Mouse (Mus musculus): ENCODE results near the gene Pla2g3. TPM values are rescaled to one million over a fixed set of nuclear protein-coding genes. Genes with fewer than 3 reads are reported as not detected.

Gene Pla2g3
- total RNA-seq, 2 experiments from 2014 or later: 0.10 to 0.22 TPM

- intact Hi-C loops (cut with DNase I): loop anchor here (5.0 kb wide), 1 partner anchor 84 kb away; no protein-coding TSS in a partner anchor
- DNase-seq: peak in 1 of 2 experiments; percentile 11
These were observed 30.0 kb downstream of the Pla2g3 start for GRCm38 (mm10) chr11:3517846-3518732.

- intact Hi-C loops (cut with DNase I): loop anchor here (5.0 kb wide), 1 partner anchor 83 kb away; no protein-coding TSS in a partner anchor
These were observed 31.1 kb downstream of the Pla2g3 start for GRCm38 (mm10) chr11:3519051-3519726.

GRCm38 (mm10) chr11:3519756-3520398 lies 31.8 kb downstream of the Pla2g3 start:
- intact Hi-C loops (cut with DNase I): loop anchor here (5.0 kb wide), 1 partner anchor 82 kb away; no protein-coding TSS in a partner anchor
- no peak for DNase-seq

More at GRCm38 (mm10) chr11:3519051-3519726, 31.1 kb downstream of the Pla2g3 start:
- DNase-seq: no peak

- intact Hi-C loops (cut with DNase I): no loop called here
- peak in 1 of 2 experiments; percentile 7 for DNase-seq
These were observed 32.8 kb downstream of the Pla2g3 start for GRCm38 (mm10) chr11:3520919-3521318.

DNA sequence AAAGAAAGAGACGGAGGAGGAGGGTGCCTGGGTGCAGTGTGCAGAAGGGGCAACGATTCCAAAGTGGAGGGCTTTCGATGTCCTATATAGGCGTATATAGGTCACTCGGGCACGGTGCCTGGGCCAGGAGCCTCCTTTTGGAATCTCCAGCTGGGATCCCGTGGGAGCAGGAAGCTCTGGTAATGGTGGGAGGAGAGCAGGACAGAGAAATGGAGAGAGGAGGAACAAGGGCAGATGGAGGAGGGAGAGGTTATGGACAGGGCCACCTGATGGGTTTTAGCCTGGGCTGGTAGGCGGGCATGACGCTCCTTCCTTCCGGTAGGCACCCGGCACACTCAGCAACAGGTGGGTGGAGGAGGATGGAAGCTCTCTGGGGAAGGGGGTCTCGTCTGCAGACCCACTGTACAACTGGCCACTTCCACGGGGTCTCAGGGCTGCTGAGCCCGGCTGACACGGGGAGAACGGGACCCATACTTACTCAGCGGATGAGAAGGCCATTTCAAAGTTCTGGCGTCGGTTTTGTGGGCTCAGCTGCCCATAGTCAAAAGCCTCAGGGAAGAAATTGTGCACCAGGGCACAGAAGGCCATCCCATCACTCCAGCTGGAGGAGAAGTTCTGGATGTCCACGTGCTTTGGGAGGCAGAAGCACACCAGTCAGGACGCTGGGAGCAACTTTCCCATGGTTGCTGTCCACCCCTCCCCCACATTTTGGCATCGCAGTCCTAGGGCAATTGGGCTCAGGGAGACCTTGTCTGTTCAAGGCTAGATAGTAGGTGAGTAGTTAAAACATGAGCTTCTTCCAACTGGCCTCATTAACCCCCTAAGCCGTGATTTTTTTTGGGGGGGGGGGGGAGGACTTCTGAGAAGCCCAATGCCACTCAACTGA lies 33.5 kb downstream of the Pla2g3 start:
- DNase-seq: peak in 1 of 2 experiments; percentile 16
- intact Hi-C loops (cut with DNase I): no loop called here

DNA sequence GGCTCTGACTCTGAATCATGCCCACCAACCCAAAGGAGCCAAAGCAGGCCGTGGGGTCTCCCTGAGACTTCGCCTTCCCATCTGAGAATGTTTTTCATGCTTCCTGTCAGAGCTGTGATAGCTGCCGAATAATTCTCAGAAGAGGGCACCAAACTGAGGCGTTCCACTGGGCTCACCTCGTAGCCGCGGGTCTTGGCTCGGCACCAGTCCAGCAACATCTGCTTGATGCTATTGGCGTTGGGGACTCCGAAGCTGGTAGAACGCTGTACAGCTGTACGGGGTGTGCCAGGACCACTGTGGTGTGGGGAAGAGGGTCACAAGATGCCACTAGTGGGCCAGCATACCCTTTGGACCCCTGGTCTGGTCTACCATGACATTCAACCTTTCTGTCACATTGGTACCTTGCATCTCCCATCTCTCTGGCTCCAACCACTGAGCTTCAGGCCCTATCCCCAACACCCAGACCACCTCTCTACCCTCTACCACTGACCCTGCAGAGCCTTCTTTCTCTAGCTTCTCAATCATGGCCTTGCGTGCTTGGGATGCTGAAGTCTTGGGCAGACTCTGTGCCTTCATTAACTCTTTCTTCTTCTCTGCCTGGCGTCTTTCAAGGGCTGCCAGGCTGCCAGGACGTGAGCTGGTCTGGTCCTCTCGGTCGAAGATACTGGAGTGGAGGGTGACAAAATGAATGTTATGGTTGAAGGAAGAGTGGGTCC lies 34.4 kb downstream of the Pla2g3 start:
- DNase-seq: no peak
- intact Hi-C loops (cut with DNase I): no loop called here

GRCm38 (mm10) chr11:3523840-3524582 lies 35.9 kb downstream of the Pla2g3 start:
- no peak for DNase-seq
- intact Hi-C loops (cut with DNase I): no loop called here

DNA sequence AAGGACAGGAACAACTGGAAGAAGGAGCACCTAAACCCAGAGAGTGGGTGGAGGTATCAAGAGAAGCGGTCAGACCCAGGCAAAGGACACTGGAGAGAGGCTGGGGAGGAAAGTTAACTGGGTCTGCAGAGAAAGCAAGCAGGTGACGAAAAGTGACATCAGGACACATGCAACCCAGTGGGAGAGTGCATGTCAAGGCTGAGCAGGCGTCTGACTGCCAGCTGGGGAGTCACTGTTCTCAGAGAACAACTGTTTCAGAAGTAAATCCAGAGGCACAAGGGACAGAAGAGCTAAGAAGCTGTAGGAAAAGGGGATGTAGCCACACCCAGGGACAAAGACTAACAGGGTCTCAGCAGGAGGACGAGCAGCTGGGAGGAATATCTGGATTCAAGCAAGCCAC lies 37.5 kb downstream of the Pla2g3 start:
- no peak for DNase-seq
- intact Hi-C loops (cut with DNase I): no loop called here

GRCm38 (mm10) chr11:3526207-3526606 lies 38.1 kb downstream of the Pla2g3 start:
- intact Hi-C loops (cut with DNase I): no loop called here
- peak in 1 of 2 experiments; percentile 20 for DNase-seq

GRCm38 (mm10) chr11:3526979-3527738 lies 39.1 kb downstream of the Pla2g3 start:
- DNase-seq: peak; percentile 56 to 60
- intact Hi-C loops (cut with DNase I): no loop called here

- peak; percentile 64 to 72 for DNase-seq
- intact Hi-C loops (cut with DNase I): no loop called here
These were observed 39.7 kb downstream of the Pla2g3 start for GRCm38 (mm10) chr11:3527766-3528165.

DNA sequence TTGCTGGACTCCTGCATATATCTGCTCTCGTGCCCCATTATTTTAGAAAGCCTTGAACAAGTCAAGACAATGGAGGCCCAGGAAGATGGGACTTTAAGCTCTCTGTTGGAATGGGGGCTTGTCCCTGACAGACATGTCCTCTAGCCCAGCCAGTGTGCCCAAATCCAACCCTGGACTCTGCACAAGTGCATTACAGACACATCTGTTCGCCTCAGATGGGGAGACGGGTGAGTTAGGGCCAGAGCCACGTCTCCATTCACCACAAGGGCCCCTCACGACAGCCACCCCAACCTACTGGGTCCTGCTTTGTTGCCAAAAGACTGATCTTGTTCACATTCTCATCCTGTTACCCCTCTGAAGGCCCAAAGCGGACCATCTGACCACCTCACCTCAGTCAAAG lies 40.1 kb downstream of the Pla2g3 start:
- no peak for DNase-seq

GRCm38 (mm10) chr11:3529476-3530252 lies 41.6 kb downstream of the Pla2g3 start:
- no peak for DNase-seq
- intact Hi-C loops (cut with DNase I): loop anchor here (5.0 kb wide), 1 partner anchor 258 kb away; no protein-coding TSS in a partner anchor

More for the DNA sequence above, 40.1 kb downstream of the Pla2g3 start:
- intact Hi-C loops (cut with DNase I): no loop called here

GRCm38 (mm10) chr11:3530731-3531130 lies 42.6 kb downstream of the Pla2g3 start:
- DNase-seq: no peak
- intact Hi-C loops (cut with DNase I): loop anchor here (5.0 kb wide), 1 partner anchor 257 kb away; no protein-coding TSS in a partner anchor

GRCm38 (mm10) chr11:3531634-3532033 lies 43.5 kb downstream of the Pla2g3 start:
- DNase-seq: no peak
- intact Hi-C loops (cut with DNase I): loop anchor here (5.0 kb wide), 1 partner anchor 256 kb away; no protein-coding TSS in a partner anchor

DNA sequence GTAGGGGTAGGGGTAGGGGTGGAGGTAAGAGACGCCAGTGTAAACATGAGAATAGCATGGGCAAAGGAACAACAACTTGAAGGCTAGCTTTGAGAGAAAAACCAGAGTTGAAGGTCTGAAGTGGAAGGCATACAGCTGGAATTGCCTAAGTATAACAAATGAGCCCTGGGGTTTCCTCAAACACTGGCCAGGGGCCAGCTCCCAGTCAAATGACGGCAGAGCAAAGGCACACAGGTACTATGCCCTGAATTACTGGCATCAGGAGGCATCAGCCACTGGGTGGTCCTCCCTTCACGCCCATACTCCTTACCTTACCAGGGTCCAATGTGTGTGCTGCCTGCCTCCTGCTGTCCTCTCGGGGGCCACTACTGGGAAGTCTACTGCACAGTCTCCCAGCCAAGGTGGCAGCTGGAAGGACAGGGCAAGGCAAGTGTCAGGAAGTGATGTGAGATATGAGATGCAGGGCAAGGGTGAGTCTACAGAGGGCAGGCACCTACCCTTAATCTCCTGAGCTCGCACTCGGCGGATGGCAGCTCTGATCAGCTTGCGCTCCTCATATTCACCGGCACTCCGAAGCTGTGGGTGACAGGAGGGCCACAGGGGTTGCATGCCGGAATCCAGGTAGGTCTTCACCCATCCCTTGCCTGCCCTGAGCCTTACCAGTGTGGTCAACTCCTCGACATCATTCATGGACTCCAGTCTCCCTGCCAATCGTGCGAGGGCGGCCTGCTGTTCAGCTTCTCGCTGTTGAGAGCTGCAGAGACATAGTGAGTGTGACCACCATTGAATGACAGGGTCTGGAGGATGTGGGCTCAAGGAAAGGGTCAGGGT lies 44.2 kb downstream of the Pla2g3 start:
- intact Hi-C loops (cut with DNase I): loop anchor here (5.0 kb wide), 1 partner anchor 255 kb away; no protein-coding TSS in a partner anchor
- DNase-seq: no peak
